Comparison of ENCODE assay signal across 8 mouse cellular contexts in the genomic region with DNA sequence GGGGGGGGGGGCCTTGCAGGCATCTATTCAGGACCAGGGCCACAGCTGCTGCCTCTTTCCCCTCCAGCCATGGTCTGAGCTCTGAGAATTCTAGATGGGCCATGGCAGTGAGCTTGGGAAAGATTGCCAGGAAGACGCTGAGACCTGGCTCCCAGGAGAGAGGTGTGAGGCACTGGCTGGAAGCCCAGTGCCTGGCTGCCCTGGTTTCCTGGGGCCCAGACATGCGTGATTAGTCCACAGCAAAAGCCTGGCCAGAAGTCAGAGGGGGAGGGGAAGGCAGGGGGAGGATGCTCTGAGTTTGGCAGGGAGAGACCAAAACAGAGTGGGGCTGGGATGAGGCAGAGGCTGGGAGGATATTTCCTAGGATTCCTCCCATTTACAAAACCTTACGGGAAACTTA. TPM values are rescaled to one million over a fixed set of nuclear protein-coding genes. Genes with fewer than 3 reads are reported as not detected.
DNase-seq lines count a peak whose midpoint lies in the region; ATAC-seq lines count a peak whose summit lies in the region.

No protein-coding gene starts in this region.

- peak overlapping the region; percentile 99 for H3K27ac ChIP-seq in liver, embryonic 12.5 days

- peak; percentile 84 for DNase-seq in gastrocnemius, adult 18-20 months (ENCODE audit: low spot score)
- DNase-seq in gastrocnemius, postnatal 4 days (ENCODE audit: low spot score in 2 of 2): no peak
- peak; percentile 95 for DNase-seq in cerebellum, adult 18-20 months
- DNase-seq in gastrocnemius, postnatal 36 days: peak; percentile 67 to 70
- peak; percentile 81 for DNase-seq in kidney, adult 18-20 months
- peak; percentile 34 for DNase-seq in right cerebral cortex, postnatal 14 days
- no peak for DNase-seq in thymus, postnatal 14 days

- H3K4me2 ChIP-seq in liver, embryonic 12.5 days: peak overlapping the region; percentile 89

- no peak overlapping the region for H3K4me3 ChIP-seq in liver, embryonic 12.5 days

- H3K36me3 ChIP-seq in liver, embryonic 12.5 days: peaks cover 26% of the 10 kb centered on the region

- H3K27me3 ChIP-seq in liver, embryonic 12.5 days (replicated peaks): no peaks in the 10 kb centered on the region

- H3K9me3 ChIP-seq in liver, embryonic 12.5 days (replicated peaks): no peaks in the 10 kb centered on the region

- H3K9ac ChIP-seq in liver, embryonic 12.5 days: peak overlapping the region; percentile 63

- ATAC-seq in liver, embryonic 12.5 days: no peak

- peaks cover 97% of the 10 kb centered on the region for H3K4me1 ChIP-seq in liver, embryonic 12.5 days

- intact Hi-C loops in gastrocnemius, postnatal 36 days (cut with DNase I): no loop called here

- 60% methylated on average over 3 of the region's 3 CpGs for WGBS in liver, embryonic 12.5 days (ENCODE audit: insufficient replicate concordance)

RNA-seq across cellular contexts. Expression of a gene that starts 3.9 kb away (rescaled TPM):
- 1 to 10 TPM; 6.7 to 7.2 TPM for total RNA-seq in gastrocnemius, adult 18-20 months (2021)
- total RNA-seq in gastrocnemius, postnatal 4 days (2021): 10 to 100 TPM; 25.0 to 25.1 TPM
- 1 to 10 TPM; 3.7 to 4.0 TPM for total RNA-seq in gastrocnemius, postnatal 36 days (2021)
- 6.0 and 7.5 TPM in 2 replicates for polyA plus RNA-seq in liver, embryonic 12.5 days (2016; fragmentation: Nextera tagmentation; extraction: Ambion mirVana)

RNA-seq across cellular contexts. Expression of a gene that starts 43.8 kb away (rescaled TPM):
- total RNA-seq in gastrocnemius, adult 18-20 months (2021): 10 to 100 TPM; 18.4 to 22.1 TPM
- total RNA-seq in gastrocnemius, postnatal 4 days (2021): 10 to 100 TPM; 29.9 to 34.0 TPM
- total RNA-seq in gastrocnemius, postnatal 36 days (2021): 10 to 100 TPM; 21.1 to 26.3 TPM
- 54.0 and 55.6 TPM in 2 replicates for polyA plus RNA-seq in liver, embryonic 12.5 days (2016; fragmentation: Nextera tagmentation; extraction: Ambion mirVana)

RNA-seq across cellular contexts. Expression of a gene that starts 51.9 kb away (rescaled TPM):
- total RNA-seq in gastrocnemius, adult 18-20 months (2021): 10 to 100 TPM; 40.1 to 51.6 TPM
- total RNA-seq in gastrocnemius, postnatal 4 days (2021): 100 to 1,000 TPM; 115 to 127 TPM
- 10 to 100 TPM; 42.5 to 50.6 TPM for total RNA-seq in gastrocnemius, postnatal 36 days (2021)
- polyA plus RNA-seq in liver, embryonic 12.5 days (2016; fragmentation: Nextera tagmentation; extraction: Ambion mirVana): 15.9 and 17.0 TPM in 2 replicates

Comparison
In these comparisons a context has a peak if more than half of its experiments do, and no peak if none do; other contexts are left out.
1. DNase-seq: peak in gastrocnemius, adult 18-20 months (single experiment), cerebellum, adult 18-20 months (2 of 2), gastrocnemius, postnatal 36 days (2 of 2), kidney, adult 18-20 months (single experiment) and right cerebral cortex, postnatal 14 days (single experiment); none in gastrocnemius, postnatal 4 days (0 of 2) and thymus, postnatal 14 days (single experiment).